Mouse (Mus musculus) ES-Bruce4 (cell line): Measurements from ENCODE around the gene Tanc1.

Experiments
- CTCF ChIP-seq: IDR thresholded peaks from one replicate; pipeline ENCODE4 v1.8.1; 2011; ENCODE audit warnings: low read depth, low read length
- EP300 ChIP-seq: IDR thresholded peaks from 2 replicates; pipeline ENCODE4 v1.6.1; 2011; ENCODE audit warnings: low read depth, low read length; ENCODE audit not compliant: insufficient read depth
- POLR2A ChIP-seq: IDR thresholded peaks from one replicate; pipeline ENCODE4 v1.8.1; 2011; ENCODE audit warnings: low read length; ENCODE audit not compliant: insufficient read depth

DNA sequence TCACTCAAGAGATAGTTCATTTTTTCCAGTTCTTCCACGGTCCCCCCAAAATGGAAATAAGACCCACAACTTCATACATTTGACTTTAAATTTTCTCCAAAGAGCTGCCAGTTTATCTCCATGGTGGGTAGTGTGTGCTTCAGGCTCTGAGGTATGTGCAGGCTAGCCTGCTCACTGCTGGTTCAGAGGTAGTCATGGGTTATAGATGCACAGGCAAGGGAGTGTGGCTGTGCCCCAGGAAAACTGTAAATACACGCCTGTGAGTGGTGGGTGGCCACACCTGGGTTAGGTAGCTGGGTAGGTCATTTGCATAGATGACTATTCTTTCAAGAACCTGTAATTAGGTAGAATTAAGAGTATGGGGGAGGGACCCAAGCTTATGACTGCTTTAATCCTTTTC is 227.9 kb downstream of the Tanc1 start:
- no peak for TF ChIP-seq CTCF
- TF ChIP-seq EP300: no peak
- no peak for TF ChIP-seq POLR2A
